Mouse (Mus musculus) midbrain, embryonic 11.5 days (tissue): Measurements from ENCODE around the gene Wdfy4. TPM values are rescaled to one million over a fixed set of nuclear protein-coding genes. Genes with fewer than 3 reads are reported as not detected.

Experiments
- ATAC-seq: fragments of 200-750 bp; cut with Nextera tagmentation; 2 replicates; pipeline ENCODE4 v1.8.0; 2017; ENCODE audit warnings: moderate TSS enrichment, moderate library complexity; ENCODE audit not compliant: low FRiP score
- DNase-seq: peaks from one replicate; pipeline ENCODE4 v3.0.0; 2015; ENCODE audit warnings: low spot score; ENCODE audit errors: missing footprints
- H3K27ac ChIP-seq: fragments of 300-500 bp; sonication (generic); 2 replicates; pipeline ENCODE4 v1.5.1; 2014; ENCODE audit warnings: low read depth, low read length
- H3K27me3 ChIP-seq: fragments of 300-500 bp; sonication (generic); 2 replicates; pipeline ENCODE4 v1.6.1; 2014; ENCODE audit warnings: mild to moderate bottlenecking, low read length, moderate library complexity, mixed read lengths; ENCODE audit not compliant: control insufficient read depth, insufficient read depth
- H3K36me3 ChIP-seq: fragments of 300-500 bp; sonication (generic); 2 replicates; pipeline ENCODE4 v1.6.1; 2014; ENCODE audit warnings: mild to moderate bottlenecking, low read length, moderate library complexity, mixed read lengths; ENCODE audit not compliant: control insufficient read depth, insufficient read depth
- H3K4me1 ChIP-seq: fragments of 300-500 bp; sonication (generic); 2 replicates; pipeline ENCODE4 v1.6.1; 2014; ENCODE audit warnings: low read length; ENCODE audit not compliant: control insufficient read depth, insufficient read depth
- H3K4me2 ChIP-seq: fragments of 300-500 bp; sonication (generic); 2 replicates; pipeline ENCODE4 v1.6.1; 2014; ENCODE audit warnings: mild to moderate bottlenecking, moderate library complexity
- H3K4me3 ChIP-seq: fragments of 300-500 bp; sonication (generic); 2 replicates; pipeline ENCODE4 v1.5.1; 2014; ENCODE audit warnings: low read depth, low read length
- H3K9ac ChIP-seq: fragments of 300-500 bp; sonication (generic); 2 replicates; pipeline ENCODE4 v1.6.1; 2014; ENCODE audit warnings: low read length
- H3K9me3 ChIP-seq: fragments of 300-500 bp; sonication (generic); 2 replicates; pipeline ENCODE4 v1.6.1; 2016; ENCODE audit warnings: low read length; ENCODE audit not compliant: control insufficient read depth
- WGBS: fragments of 180-500 bp; shearing (Covaris S2); extraction: QIAGEN DNeasy Blood & Tissue Kit; methylation state at CpG from one replicate; pipeline ENCODE4 v1.1.7; 2014; 5-methylcytosine and 5-hydroxymethylcytosine counted together
- polyA plus RNA-seq: library from polyadenylated mRNA; unstranded; fragments of >200 nt; fragmentation: Nextera tagmentation; extraction: Ambion mirVana; gene quantifications from 2 replicates; pipeline ENCODE4 v1.2.1, GENCODE M21; 2014

The Wdfy4 gene
- polyA plus RNA-seq, 1 experiment from 2014 or later, result 0.38 TPM

GRCm38 (mm10) chr14:33000112-33000979 is 185.0 kb downstream of the Wdfy4 start:
- DNase-seq (no peak), ATAC-seq (peak; percentile 59; the same call in 1 of the 2 replicates)
- Histone ChIP-seq H3K27ac (no peak overlapping the region), H3K4me2 (no peak overlapping the region), H3K4me3 (no peak overlapping the region), H3K36me3 (no peaks in the 10 kb centered on the region), H3K9me3 (peaks cover 2% of the 10 kb centered on the region; the same call in 1 of the 2 replicates), H3K9ac (peak overlapping the region; percentile 37; the same call in 1 of the 2 replicates), H3K4me1 (peaks cover 14% of the 10 kb centered on the region), H3K27me3 (no peaks in the 10 kb centered on the region)
- 19% methylated on average over 8 of the region's 8 CpGs for WGBS

- DNase-seq (peak; percentile 88), ATAC-seq (peak; percentile 26; the same call in 1 of the 2 replicates)
- Histone ChIP-seq H3K4me1 (peaks cover 20% of the 10 kb centered on the region), H3K4me3 (no peak overlapping the region), H3K36me3 (no peaks in the 10 kb centered on the region), H3K27ac (no peak overlapping the region), H3K9ac (0 out of 2 replicates have a peak overlapping the region, but pooled peaks have one; percentile 17), H3K27me3 (no peaks in the 10 kb centered on the region), H3K4me2 (peak overlapping the region; percentile 5; the same call in 1 of the 2 replicates), H3K9me3 (no peaks in the 10 kb centered on the region)
- WGBS, result 23% methylated on average over 10 of the region's 10 CpGs
These were observed 185.8 kb downstream of the Wdfy4 start for GRCm38 (mm10) chr14:32999511-32999910.

- no peaks in the 10 kb centered on the region for H3K9me3 ChIP-seq
- WGBS, result under 1% methylated on average over 10 of the region's 10 CpGs
- peak; percentile 58 for ATAC-seq
- no peaks in the 10 kb centered on the region for H3K36me3 ChIP-seq
- peak overlapping the region; percentile 3; the same call in 1 of the 2 replicates for H3K4me2 ChIP-seq
- H3K9ac ChIP-seq, result no peak overlapping the region
- H3K4me1 ChIP-seq, result peaks cover 18% of the 10 kb centered on the region
- H3K4me3 ChIP-seq, result no peak overlapping the region
- peak overlapping the region; percentile 1; the same call in 1 of the 2 replicates for H3K27ac ChIP-seq
- DNase-seq, result peak; percentile 90
- no peaks in the 10 kb centered on the region for H3K27me3 ChIP-seq
These were observed 190.2 kb downstream of the Wdfy4 start for GRCm38 (mm10) chr14:32994954-32995636.

GRCm38 (mm10) chr14:32991082-32991481 is 194.2 kb downstream of the Wdfy4 start, which contains the start of gene Lrrc18:
Gene Lrrc18, plus strand, starts transcription at chr14:32991382.
- Histone ChIP-seq H3K27ac (no peak within 1 kb of the TSS), H3K4me3 (no peak within 1 kb of the TSS), H3K4me2 (no peak within 1 kb of the TSS), H3K27me3 (no peaks in the 10 kb centered on the region), H3K9me3 (no peaks in the 10 kb centered on the region), H3K9ac (no peak within 1 kb of the TSS), H3K36me3 (no peaks in the 10 kb centered on the region), H3K4me1 (peaks cover 12% of the 10 kb centered on the region)
- 88% methylated on average over 2 of the region's 2 CpGs for WGBS
- ATAC-seq (no peak), DNase-seq (no peak)

- Histone ChIP-seq H3K27ac (no peak overlapping the region), H3K4me2 (no peak overlapping the region), H3K9ac (no peak overlapping the region), H3K27me3 (no peaks in the 10 kb centered on the region), H3K4me1 (no peaks in the 10 kb centered on the region), H3K36me3 (no peaks in the 10 kb centered on the region), H3K9me3 (no peaks in the 10 kb centered on the region), H3K4me3 (no peak overlapping the region)
- DNase-seq, result no peak
- no peak for ATAC-seq
- WGBS, result 68% methylated on average over 4 of the region's 4 CpGs
These were observed 198.6 kb downstream of the Wdfy4 start for GRCm38 (mm10) chr14:32986659-32987058.

GRCm38 (mm10) chr14:32984176-32984738 is 201.1 kb downstream of the Wdfy4 start:
- H3K9ac ChIP-seq, result no peak overlapping the region
- ATAC-seq (no peak), DNase-seq (no peak)
- 89% methylated on average over 6 of the region's 6 CpGs for WGBS
- no peak overlapping the region for H3K4me3 ChIP-seq
- H3K4me1 ChIP-seq, result no peaks in the 10 kb centered on the region
- H3K27ac ChIP-seq, result no peak overlapping the region
- no peaks in the 10 kb centered on the region for H3K9me3 ChIP-seq
- no peaks in the 10 kb centered on the region for H3K27me3 ChIP-seq
- H3K4me2 ChIP-seq, result no peak overlapping the region
- H3K36me3 ChIP-seq, result no peaks in the 10 kb centered on the region

- DNase-seq (no peak), ATAC-seq (no peak)
- Histone ChIP-seq H3K4me3 (no peak overlapping the region), H3K9me3 (no peaks in the 10 kb centered on the region), H3K9ac (no peak overlapping the region), H3K4me2 (no peak overlapping the region), H3K27me3 (no peaks in the 10 kb centered on the region), H3K4me1 (no peaks in the 10 kb centered on the region), H3K27ac (no peak overlapping the region), H3K36me3 (no peaks in the 10 kb centered on the region)
- WGBS, result 80% methylated on average over 9 of the region's 9 CpGs
These were observed 214.6 kb downstream of the Wdfy4 start for GRCm38 (mm10) chr14:32970700-32971099.

GRCm38 (mm10) chr14:32964742-32965141 is 220.6 kb downstream of the Wdfy4 start:
- DNase-seq, result no peak
- H3K27ac ChIP-seq, result no peak overlapping the region
- H3K9me3 ChIP-seq, result no peaks in the 10 kb centered on the region
- no peak overlapping the region for H3K9ac ChIP-seq
- no peaks in the 10 kb centered on the region for H3K27me3 ChIP-seq
- no peaks in the 10 kb centered on the region for H3K4me1 ChIP-seq
- H3K36me3 ChIP-seq, result no peaks in the 10 kb centered on the region
- H3K4me3 ChIP-seq, result no peak overlapping the region
- 82% methylated on average over 10 of the region's 10 CpGs for WGBS
- H3K4me2 ChIP-seq, result no peak overlapping the region
- ATAC-seq, result no peak
